Mouse (Mus musculus): ENCODE measurements around the gene Mxd4.
A peak's percentile ranks its signal among the peaks of the same experiment; 100 is the strongest.

Gene Mxd4

DNA sequence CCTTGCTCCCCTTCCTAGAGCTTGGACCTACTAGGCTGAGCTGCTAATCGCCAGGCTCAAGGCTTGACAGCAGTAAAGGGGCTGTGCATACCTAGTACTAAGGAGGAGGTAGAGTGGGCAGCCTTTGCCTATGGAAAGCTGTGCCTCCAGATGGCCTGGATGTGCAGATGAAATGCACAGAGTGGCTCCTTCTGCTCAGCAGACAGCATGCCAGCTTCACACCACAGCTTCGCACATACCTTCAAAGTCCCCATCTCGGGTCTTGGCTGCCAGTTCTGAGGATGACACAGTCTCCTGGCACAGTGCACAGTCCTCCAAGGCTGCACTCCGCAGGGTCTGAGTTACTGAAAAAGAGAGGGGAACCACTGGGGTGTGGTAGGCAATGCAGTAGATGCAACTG lies 9.7 kb upstream of the Mxd4 start:
- DNase-seq (ENCODE audit: low spot score in 2 of 2), result peak; percentile 78 to 87

DNA sequence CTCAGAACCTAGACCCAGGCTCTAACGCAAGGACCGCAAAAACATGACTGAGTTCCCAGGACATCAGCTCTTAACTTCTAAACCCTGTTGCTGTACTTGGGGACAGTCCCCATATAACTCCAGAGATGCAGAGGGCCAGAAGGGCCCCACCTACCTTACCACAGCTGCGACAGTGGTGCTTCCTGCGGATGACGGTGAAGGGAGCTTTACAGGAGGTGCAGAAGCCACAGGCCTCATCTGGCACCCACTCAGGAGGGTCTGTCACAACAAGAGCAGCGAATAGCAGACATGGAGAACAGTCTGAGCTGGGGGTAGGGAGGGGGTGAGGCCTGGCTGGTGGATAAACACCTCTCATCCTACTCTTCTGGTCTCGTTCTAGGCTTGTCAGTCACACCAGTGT lies 8.9 kb upstream of the Mxd4 start:
- DNase-seq (ENCODE audit: low spot score in 2 of 2), result no peak

GRCm38 (mm10) chr5:34195786-34196185 lies 8.3 kb upstream of the Mxd4 start:
- no peak for DNase-seq (ENCODE audit: low spot score in 2 of 2)

- no peak for DNase-seq (ENCODE audit: low spot score in 2 of 2)
Observed at GRCm38 (mm10) chr5:34194975-34195662, 7.6 kb upstream of the Mxd4 start.

DNA sequence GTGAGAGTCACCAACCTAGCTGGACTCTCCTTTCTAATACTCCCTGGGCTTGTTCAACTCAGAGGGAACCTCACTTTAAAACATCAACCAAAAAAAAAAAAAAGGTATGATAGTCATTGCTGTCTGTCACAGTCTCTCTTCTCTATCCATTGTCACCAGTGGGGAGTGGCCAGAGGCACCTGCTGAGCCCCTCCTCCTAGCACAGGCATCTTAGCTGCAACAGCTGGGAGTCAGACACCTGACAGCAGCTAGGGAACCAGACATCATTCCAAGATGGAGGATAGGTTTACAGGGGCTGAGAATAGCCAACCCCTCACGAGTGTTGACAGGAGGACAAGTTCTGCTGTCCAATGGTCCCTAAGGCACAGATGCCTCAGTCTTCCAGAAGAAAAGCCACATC lies 6.9 kb upstream of the Mxd4 start:
- no peak for DNase-seq (ENCODE audit: low spot score in 2 of 2)

DNA sequence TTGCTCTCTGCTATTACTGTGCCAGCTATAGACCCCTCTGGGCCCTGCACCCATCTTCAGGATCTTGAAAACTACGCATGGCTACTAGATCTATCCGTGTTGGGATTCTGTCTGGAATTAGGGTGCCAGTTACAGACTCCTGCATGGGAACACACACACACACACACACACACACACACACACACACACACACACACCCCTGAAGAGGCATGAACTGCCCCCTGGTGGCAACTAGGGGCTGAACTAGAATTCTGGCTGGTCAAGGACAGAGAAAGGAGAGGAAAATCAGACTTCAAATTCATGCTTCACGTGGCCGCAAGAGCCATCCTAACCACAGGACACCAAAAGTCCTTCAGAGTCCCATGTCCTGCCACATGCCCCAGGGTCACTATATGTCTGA lies 4.3 kb upstream of the Mxd4 start:
- DNase-seq (ENCODE audit: low spot score in 2 of 2), result no peak

DNA sequence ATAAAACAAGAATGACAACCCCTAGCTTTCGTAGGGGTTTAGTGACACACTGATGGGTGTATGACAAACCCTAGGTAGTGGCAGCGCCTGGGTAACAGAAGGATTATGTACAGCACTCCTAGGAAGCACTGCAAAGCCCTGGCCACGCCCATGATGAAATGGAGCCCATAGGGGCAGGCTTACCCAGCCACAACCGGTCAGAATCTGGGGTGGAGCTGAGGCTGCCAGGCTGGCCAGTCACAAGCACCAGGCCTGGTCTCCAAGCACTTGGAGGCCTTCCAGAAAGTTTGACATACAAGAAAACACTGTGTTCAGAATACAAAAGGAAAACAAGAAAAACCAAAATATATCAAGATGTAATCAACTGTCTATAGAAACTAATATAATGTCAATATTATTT lies 3.5 kb upstream of the Mxd4 start:
- no peak for DNase-seq (ENCODE audit: low spot score in 2 of 2)

DNA sequence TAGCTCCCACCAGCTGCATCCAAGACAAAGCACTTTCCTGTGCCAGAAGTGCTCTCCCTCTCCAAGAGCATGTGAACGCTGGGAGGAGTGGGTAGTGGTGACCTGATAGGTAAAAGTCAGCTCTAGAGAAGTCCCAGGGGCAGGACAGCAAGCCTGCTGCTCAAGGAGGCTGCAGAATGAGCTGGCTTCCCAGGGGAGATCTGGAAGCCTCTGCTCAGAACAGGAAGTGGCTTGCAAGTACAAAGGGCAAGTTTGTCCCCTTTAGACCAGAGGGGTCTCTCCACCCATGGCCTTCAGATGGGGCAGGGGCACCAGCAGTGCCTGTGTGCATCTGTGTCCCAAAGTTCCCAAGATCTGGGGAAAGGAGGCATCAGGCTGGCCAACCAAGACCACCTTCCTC lies 2.0 kb upstream of the Mxd4 start:
- no peak for DNase-seq (ENCODE audit: low spot score in 2 of 2)

DNA sequence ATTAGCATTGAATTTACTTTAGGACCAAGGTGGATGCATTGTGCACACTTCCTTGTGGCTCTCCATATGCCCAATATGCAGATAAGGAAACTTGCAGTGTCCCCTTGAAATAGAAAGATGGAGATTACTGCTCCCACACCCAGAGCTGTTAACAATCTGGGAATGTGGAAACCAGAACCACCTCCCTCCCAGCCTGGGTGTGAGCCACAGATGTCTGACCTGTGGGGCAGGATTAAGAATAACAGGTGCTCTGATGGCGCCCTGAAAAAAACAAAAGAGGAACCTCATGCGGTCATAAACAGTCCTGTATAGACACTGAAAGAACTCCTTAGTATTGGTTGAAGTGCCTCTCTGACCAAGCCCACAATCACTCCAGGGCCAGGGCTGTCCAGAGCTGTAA lies 1.3 kb upstream of the Mxd4 start:
- no peak for DNase-seq (ENCODE audit: low spot score in 2 of 2)

DNA sequence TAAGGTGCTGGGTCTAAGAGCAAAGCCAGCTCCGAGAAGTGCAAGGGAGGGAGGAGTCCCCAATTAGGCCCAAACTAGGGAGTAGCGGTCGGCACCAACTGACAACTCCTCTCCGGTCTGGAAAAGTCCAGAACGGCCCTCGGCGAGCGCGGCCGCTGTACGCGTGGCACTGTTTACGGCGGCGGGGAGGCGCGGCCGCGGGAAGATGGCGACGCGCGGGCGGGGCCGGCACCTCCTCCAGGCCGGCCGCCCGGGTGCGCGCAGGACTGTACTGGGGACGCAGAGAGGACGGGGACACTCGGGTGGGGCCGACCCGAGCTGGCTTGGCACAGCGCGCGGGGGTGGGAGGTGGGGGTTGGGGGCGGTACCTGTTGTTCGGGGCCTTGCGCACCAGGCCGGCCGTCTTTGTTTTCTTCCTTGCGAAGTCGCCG lies 544 bp downstream of the Mxd4 start:
- peak in 1 of 2 experiments; percentile 64 for DNase-seq (ENCODE audit: low spot score in 2 of 2)

- peak; percentile 23 to 37 for DNase-seq (ENCODE audit: low spot score in 2 of 2)
Observed at GRCm38 (mm10) chr5:34186391-34186790, 1.1 kb downstream of the Mxd4 start.

GRCm38 (mm10) chr5:34185791-34186190 lies 1.7 kb downstream of the Mxd4 start:
- peak; percentile 20 to 21 for DNase-seq (ENCODE audit: low spot score in 2 of 2)

GRCm38 (mm10) chr5:34185051-34185580 lies 2.4 kb downstream of the Mxd4 start:
- DNase-seq (ENCODE audit: low spot score in 2 of 2), result peak; percentile 16 to 26

DNA sequence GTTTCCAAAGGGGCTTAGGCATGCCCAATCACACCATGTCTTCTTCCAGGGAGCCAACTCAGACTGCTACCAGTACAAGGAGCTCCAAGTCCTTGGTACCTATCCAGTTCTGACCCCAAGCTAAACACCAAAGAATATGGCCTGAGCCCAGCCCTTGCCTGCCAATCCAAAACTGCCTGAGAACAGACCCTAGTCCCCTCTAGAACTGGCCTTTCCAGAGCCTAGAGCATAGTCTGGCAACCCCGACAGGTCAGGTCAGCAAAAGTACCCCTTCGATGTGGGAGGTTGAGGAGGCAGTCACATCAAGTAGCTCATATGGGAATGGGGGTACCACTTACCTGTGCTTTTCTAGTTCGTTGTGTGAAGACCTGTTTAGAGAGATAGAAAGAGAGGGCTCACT lies 3.5 kb downstream of the Mxd4 start:
- peak; percentile 20 to 24 for DNase-seq (ENCODE audit: low spot score in 2 of 2)

DNA sequence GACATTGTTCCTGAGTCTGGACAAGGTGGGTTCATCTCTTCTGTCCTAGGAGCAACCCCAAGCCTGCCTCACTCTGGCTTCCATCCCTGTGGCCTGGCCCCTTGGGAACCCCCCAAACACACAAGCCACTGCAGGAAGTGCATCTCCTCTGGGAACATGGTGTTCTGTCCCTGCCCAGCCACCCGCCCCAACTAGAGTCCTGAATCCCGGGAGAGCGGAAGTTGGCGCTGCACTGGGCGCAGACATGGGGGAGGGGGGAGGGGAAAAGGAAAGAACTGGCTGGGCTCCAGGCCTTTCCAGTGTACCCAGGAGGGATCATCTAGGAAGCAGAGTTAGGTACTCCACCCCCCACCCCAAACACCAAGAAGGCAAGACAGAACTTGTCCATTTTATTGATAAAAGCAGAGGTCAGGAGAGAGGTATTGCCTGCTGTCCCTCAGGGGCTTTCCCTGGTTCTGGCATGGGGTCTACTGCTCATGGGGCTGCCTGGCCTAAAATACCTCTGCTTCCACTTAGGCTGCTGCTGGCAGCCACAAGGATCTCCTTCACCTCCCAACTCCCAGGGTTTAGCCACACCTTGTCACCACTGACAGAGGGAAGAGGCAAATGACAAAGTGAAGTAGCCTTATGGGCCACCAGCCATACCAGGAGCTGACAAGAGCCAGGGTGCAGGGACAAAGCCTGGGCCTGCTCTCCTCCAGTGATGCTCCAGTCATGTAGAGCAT lies 4.2 kb downstream of the Mxd4 start:
- DNase-seq (ENCODE audit: low spot score in 2 of 2), result peak in 1 of 2 experiments; percentile 46

GRCm38 (mm10) chr5:34182486-34182885 lies 5.0 kb downstream of the Mxd4 start:
- DNase-seq (ENCODE audit: low spot score in 2 of 2), result peak; percentile 28 to 29

DNA sequence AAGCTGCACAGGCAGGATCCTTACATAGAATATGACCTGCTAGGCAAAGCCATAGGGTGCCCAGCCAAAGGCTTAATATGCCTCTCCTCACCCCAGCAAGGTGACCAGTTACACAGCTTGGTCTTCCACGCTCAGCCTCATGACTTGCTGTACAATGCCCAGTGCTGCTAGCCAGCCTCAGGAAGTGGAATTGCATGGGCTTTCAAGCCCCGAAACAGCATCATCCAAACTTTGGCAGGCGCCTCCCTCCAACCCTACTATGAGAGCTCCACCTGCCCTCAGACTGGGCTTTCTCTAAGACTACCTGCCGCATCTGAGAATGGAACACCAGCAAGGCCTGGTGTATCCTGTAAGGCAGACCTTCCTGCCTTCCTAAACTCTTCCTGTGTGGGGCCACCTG lies 9.7 kb downstream of the Mxd4 start:
- no peak for DNase-seq (ENCODE audit: low spot score in 2 of 2)

DNA sequence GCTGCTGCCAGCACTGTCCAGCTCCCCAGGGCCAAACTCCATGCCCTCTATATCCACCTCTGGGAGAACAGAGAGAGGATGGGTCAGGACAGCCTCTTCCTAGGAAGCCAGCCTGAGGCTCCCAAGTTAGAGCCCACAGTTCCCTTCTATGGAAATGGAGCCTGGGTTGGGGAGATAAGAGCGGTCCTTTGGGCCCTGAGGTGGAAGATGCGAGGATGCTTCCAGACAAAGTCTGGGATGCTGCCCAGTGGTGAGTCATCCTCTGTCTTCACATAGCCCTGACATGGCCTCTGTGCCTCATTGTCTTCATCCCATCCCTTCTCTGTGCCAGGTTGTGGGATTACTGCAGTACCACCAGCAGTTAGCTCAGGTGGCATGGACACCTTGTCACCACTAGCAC lies 10.4 kb downstream of the Mxd4 start:
- DNase-seq (ENCODE audit: low spot score in 2 of 2), result peak; percentile 14 to 22

DNA sequence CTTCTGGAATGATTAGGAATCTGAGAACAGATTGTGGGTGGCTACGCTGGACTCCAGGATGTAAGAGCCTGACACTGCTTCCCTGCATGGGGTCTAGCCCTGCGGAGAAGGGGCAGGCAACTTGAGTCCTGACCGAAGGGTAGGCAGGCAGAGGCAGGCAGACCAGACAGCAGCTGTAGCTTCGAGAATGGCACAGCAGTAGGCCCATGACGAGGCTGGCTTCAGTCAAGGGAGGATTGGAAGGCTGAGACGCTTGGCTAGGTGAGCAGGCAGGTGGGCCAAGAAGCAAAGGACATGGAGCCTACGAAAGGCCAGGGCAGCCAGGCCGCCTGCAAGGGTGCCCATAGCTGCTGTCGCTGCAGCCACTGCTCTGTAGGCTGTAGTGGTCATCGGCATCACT lies 10.8 kb downstream of the Mxd4 start:
- DNase-seq (ENCODE audit: low spot score in 2 of 2), result peak; percentile 16 to 25

DNA sequence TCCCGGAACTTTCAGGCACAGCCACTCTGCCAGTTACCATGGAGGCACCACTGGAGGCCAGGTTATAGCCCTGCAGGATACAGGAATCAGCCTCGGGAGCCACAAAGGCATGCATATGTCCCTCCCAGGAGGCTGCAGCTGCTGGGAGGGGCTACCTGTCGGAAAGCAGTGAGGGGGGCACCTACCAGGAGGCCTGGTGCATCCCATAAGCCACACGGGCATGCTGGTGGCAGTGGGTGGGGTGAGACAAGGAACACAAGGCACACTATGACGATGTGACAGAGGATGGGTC lies 12.2 kb downstream of the Mxd4 start:
- peak; percentile 18 to 23 for DNase-seq (ENCODE audit: low spot score in 2 of 2)

GRCm38 (mm10) chr5:34174550-34175402 lies 12.7 kb downstream of the Mxd4 start:
- peak; percentile 18 to 21 for DNase-seq (ENCODE audit: low spot score in 2 of 2)

DNA sequence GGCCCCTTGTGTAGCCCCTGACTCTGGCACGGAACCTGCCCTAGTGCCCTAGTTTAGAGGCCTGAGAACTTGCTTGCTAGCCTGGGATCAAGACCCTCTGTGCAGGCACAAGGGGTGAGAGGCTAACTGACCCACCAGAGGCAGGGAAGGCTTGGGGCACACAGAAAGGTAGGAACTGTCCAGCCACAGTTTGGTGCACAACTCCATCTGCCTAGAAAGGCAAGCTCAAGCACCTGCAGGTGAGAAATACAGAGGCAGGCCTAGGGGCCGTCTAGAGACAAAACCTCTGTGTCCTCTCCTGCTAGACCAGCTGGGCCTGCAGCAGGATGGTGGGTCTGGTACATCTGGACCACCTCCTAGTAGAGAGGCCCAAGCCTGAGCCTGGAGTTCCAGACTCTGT lies 13.5 kb downstream of the Mxd4 start:
- DNase-seq (ENCODE audit: low spot score in 2 of 2), result peak; percentile 18 to 22
